Mouse (Mus musculus): ENCODE data around the gene Hace1. TPM values are rescaled to one million over a fixed set of nuclear protein-coding genes. Genes with fewer than 3 reads are reported as not detected.

Hace1 gene
- polyA plus RNA-seq, 1 experiment from 2014 or later = 16.9 TPM

DNA sequence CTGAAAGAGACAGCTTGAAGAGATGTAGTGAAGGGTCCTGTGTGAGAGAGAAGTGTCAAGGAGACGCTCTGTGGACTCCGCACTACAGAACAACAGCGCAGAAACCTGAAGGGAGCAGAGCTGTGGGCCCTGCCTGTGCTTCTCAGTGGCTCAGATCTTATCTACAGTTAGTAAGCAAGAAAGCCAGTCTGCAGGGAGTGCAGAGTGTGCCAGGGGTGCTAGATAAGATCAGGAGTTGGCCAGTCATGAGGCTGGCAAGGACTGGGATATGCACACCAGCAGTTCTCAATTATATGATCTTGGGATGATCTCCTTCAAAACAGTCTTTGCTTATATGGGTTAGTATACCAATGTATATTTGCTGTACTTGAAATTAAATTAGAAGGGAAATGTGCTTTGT, 121.3 kb downstream of the Hace1 start:
- 51% methylated on average over 3 of the region's 3 CpGs for WGBS
- no peak overlapping the region for H3K4me3 ChIP-seq (ENCODE audit: control insufficient read depth in 1 of 2, insufficient read depth in 1 of 2, low read depth in 1 of 2, low read length in 2 of 2)

DNA sequence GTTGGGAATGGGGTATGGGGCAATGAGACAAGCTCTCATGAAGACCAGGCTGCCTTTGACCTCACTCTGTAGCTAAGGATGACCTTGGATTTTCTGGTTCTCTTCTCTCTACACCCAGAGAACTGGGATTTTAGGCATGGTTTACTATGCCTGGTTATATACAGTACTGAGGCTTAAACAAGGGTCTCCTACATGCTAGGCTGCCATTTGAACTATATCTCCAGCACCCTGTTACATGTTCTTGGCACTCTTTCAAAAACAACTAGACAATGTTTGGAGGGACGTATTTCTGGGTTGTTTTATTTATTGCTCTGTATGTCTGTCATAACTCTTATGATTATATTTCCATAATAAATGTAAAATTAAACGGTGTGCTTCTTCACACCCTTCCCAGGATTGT, 129.2 kb downstream of the Hace1 start:
- H3K9ac ChIP-seq (ENCODE audit: low read length) = no peak overlapping the region
- WGBS = 72% methylated on average over 2 of the region's 2 CpGs
- H3K9me3 ChIP-seq (ENCODE audit: control insufficient read depth, low read length) = no peaks in the 10 kb centered on the region
- H3K4me1 ChIP-seq (ENCODE audit: control insufficient read depth in 2 of 2, insufficient read depth in 2 of 2, low read length in 2 of 2) = 0 out of 4 replicates have a peak, but pooled peaks cover 2 to 4% of the 10 kb centered on the region in 2 experiments
- H3K36me3 ChIP-seq (ENCODE audit: control insufficient read depth, insufficient read depth, low read length) = no peaks in the 10 kb centered on the region
- H3K27ac ChIP-seq (replicated peaks in 1 of 2; ENCODE audit: control insufficient read depth in 1 of 2, insufficient read depth in 1 of 2, low read depth in 2 of 2, low read length in 2 of 2) = no peak overlapping the region
- H3K4me2 ChIP-seq (ENCODE audit: low read length) = no peak overlapping the region
- no peaks in the 10 kb centered on the region for H3K27me3 ChIP-seq (ENCODE audit: control insufficient read depth, insufficient read depth, low read length)
- no peak for ATAC-seq (ENCODE audit: insufficient number of reproducible peaks, insufficient read depth, low FRiP score, low read depth)
- no peak overlapping the region for H3K4me3 ChIP-seq (ENCODE audit: control insufficient read depth in 1 of 2, insufficient read depth in 1 of 2, low read depth in 1 of 2, low read length in 2 of 2)

More for the DNA sequence above, 121.3 kb downstream of the Hace1 start:
- peaks cover 6% of the 10 kb centered on the region; the same call in 1 of the 2 replicates for H3K36me3 ChIP-seq (ENCODE audit: control insufficient read depth, insufficient read depth, low read length)
- H3K9me3 ChIP-seq (ENCODE audit: control insufficient read depth, low read length) = no peaks in the 10 kb centered on the region
- no peak overlapping the region for H3K9ac ChIP-seq (ENCODE audit: low read length)
- no peaks in the 10 kb centered on the region for H3K27me3 ChIP-seq (ENCODE audit: control insufficient read depth, insufficient read depth, low read length)
- no peak overlapping the region for H3K4me2 ChIP-seq (ENCODE audit: low read length)
- H3K4me1 ChIP-seq (ENCODE audit: control insufficient read depth in 2 of 2, insufficient read depth in 2 of 2, low read length in 2 of 2) = peaks cover 2 to 4% of the 10 kb centered on the region in 2 experiments; a peak in 2 of 4 replicates
- no peak for ATAC-seq (ENCODE audit: insufficient number of reproducible peaks, insufficient read depth, low FRiP score, low read depth)
- H3K27ac ChIP-seq (replicated peaks in 1 of 2; ENCODE audit: control insufficient read depth in 1 of 2, insufficient read depth in 1 of 2, low read depth in 2 of 2, low read length in 2 of 2) = no peak overlapping the region

- no peaks in the 10 kb centered on the region for H3K27me3 ChIP-seq (ENCODE audit: control insufficient read depth, insufficient read depth, low read length)
- no peak overlapping the region for H3K4me3 ChIP-seq (ENCODE audit: control insufficient read depth in 1 of 2, insufficient read depth in 1 of 2, low read depth in 1 of 2, low read length in 2 of 2)
- ATAC-seq (ENCODE audit: insufficient number of reproducible peaks, insufficient read depth, low FRiP score, low read depth) = no peak
- no peak overlapping the region for H3K4me2 ChIP-seq (ENCODE audit: low read length)
- H3K27ac ChIP-seq (replicated peaks in 1 of 2; ENCODE audit: control insufficient read depth in 1 of 2, insufficient read depth in 1 of 2, low read depth in 2 of 2, low read length in 2 of 2) = no peak overlapping the region
- WGBS = 81% methylated on average over 3 of the region's 3 CpGs
- H3K36me3 ChIP-seq (ENCODE audit: control insufficient read depth, insufficient read depth, low read length) = no peaks in the 10 kb centered on the region
- H3K9ac ChIP-seq (ENCODE audit: low read length) = no peak overlapping the region
- H3K4me1 ChIP-seq (ENCODE audit: control insufficient read depth in 2 of 2, insufficient read depth in 2 of 2, low read length in 2 of 2) = peaks cover 4 to 16% of the 10 kb centered on the region in 2 experiments
- no peaks in the 10 kb centered on the region for H3K9me3 ChIP-seq (ENCODE audit: control insufficient read depth, low read length)
These were observed 133.2 kb downstream of the Hace1 start for GRCm38 (mm10) chr10:45710848-45711247.

DNA sequence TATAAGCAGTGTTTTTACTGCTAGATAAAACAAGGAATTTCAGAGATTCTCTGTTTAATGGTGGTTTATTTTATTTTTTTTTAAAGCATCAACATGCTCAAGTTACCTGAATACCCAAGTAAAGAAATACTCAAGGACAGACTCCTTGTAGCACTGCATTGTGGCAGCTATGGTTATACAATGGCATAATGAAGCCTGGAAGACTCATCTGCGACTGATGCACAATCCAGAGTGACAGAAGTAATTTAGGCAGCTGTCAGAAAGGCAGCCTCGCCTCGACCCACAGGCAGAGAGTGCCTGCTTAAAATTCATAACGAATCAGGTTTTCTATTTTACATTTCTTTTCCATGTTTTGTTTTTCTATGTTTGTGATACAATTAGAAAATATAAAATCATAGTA, 133.7 kb downstream of the Hace1 start:
- no peak for ATAC-seq (ENCODE audit: insufficient number of reproducible peaks, insufficient read depth, low FRiP score, low read depth)

More for the DNA sequence above, 133.7 kb downstream of the Hace1 start:
- WGBS = 40% methylated on average over 4 of the region's 4 CpGs
- Histone ChIP-seq H3K9me3 (ENCODE audit: control insufficient read depth, low read length) (no peaks in the 10 kb centered on the region), H3K36me3 (ENCODE audit: control insufficient read depth, insufficient read depth, low read length) (no peaks in the 10 kb centered on the region), H3K4me2 (ENCODE audit: low read length) (no peak overlapping the region), H3K4me3 (ENCODE audit: control insufficient read depth in 1 of 2, insufficient read depth in 1 of 2, low read depth in 1 of 2, low read length in 2 of 2) (no peak overlapping the region), H3K4me1 (ENCODE audit: control insufficient read depth in 2 of 2, insufficient read depth in 2 of 2, low read length in 2 of 2) (peaks cover 4 to 16% of the 10 kb centered on the region in 2 experiments), H3K27me3 (ENCODE audit: control insufficient read depth, insufficient read depth, low read length) (no peaks in the 10 kb centered on the region), H3K9ac (ENCODE audit: low read length) (no peak overlapping the region), H3K27ac (replicated peaks in 1 of 2; ENCODE audit: control insufficient read depth in 1 of 2, insufficient read depth in 1 of 2, low read depth in 2 of 2, low read length in 2 of 2) (no peak overlapping the region)

Small RNA genes lying within 50 kb of the gene (microRNA-seq; reads per million reads assigned to microRNA genes)
- not detected for gene Gm27731

Other genes with a start within 250 kb of the Hace1 start
- 123 and 138 TPM in 2 replicates for gene Bves, start 242.1 kb upstream of the Hace1 start, polyA plus RNA-seq (2014; fragmentation: Nextera tagmentation; extraction: Ambion mirVana)
- gene Lin28b, start 91.4 kb upstream of the Hace1 start, polyA plus RNA-seq (2014; fragmentation: Nextera tagmentation; extraction: Ambion mirVana) = 3.0 and 3.2 TPM in 2 replicates